Mouse (Mus musculus) CH12.LX (cell line): Measurements from ENCODE around the gene Gusb. TPM values are rescaled to one million over a fixed set of nuclear protein-coding genes. Genes with fewer than 3 reads are reported as not detected.

Experiments used
- DNase-seq: peaks from one replicate; pipeline ENCODE4 v3.0.0-alpha.2; 2013; ENCODE audit errors: extremely low read depth
- H3K27ac ChIP-seq: 2 replicates; pipeline ENCODE4 v1.5.1; 2012; ENCODE audit warnings: low read depth, mild to moderate bottlenecking, control low read depth, moderate library complexity; ENCODE audit not compliant: insufficient read depth
- H3K27me3 ChIP-seq: replicated peaks from 2 replicates; pipeline ENCODE3; 2012; ENCODE audit warnings: inconsistent platforms
- H3K36me3 ChIP-seq, 2 experiments: replicated peaks in 1 of 2; 2 replicates each; pipeline versions ENCODE3 to v1.6.1; 2012; ENCODE audit warnings: inconsistent platforms in 1 of 2, low read length in 1 of 2, mild to moderate bottlenecking in 1 of 2, mixed read lengths in 1 of 2, moderate library complexity in 1 of 2; ENCODE audit not compliant: control insufficient read depth in 1 of 2, insufficient read depth in 1 of 2
- H3K4me1 ChIP-seq, 2 experiments: 2 replicates each; pipeline ENCODE4 v1.6.1; 2012; ENCODE audit warnings: inconsistent platforms in 1 of 2, moderate library complexity in 1 of 2; ENCODE audit not compliant: insufficient read depth in 2 of 2, control insufficient read depth in 1 of 2
- H3K4me2 ChIP-seq: 2 replicates; pipeline ENCODE4 v1.6.1; 2012; ENCODE audit warnings: low read depth, mild to moderate bottlenecking, control low read depth; ENCODE audit not compliant: poor library complexity, insufficient read depth, severe bottlenecking
- H3K4me3 ChIP-seq, 3 experiments: fragments of 150-350 bp in 1 of 3; sonication (generic) in 1 of 3; replicated peaks in 1 of 3; 2 replicates each; pipeline versions ENCODE3 to v1.5.1; 2011 to 2012; ENCODE audit warnings: low read depth in 2 of 3, low read length in 2 of 3, mild to moderate bottlenecking in 2 of 3, moderate library complexity in 2 of 3, control low read depth in 1 of 3, improper control_type of control experiment in 1 of 3, inconsistent platforms in 1 of 3, mixed read lengths in 1 of 3; ENCODE audit not compliant: poor library complexity in 1 of 3
- H3K79me2 ChIP-seq: replicated peaks from 2 replicates; pipeline ENCODE4 v1.6.1; 2012; ENCODE audit warnings: mild to moderate bottlenecking, moderate library complexity; ENCODE audit not compliant: control insufficient read depth, poor library complexity, insufficient read depth, severe bottlenecking; ENCODE audit errors: extremely low read depth
- H3K9ac ChIP-seq: 2 replicates; pipeline ENCODE4 v1.6.1; 2012; ENCODE audit warnings: low read depth, mild to moderate bottlenecking, control low read depth, moderate library complexity; ENCODE audit not compliant: insufficient read depth
- H3K9me3 ChIP-seq: replicated peaks from 2 replicates; pipeline ENCODE3; 2012; ENCODE audit warnings: low read length, inconsistent platforms, mixed read lengths
- BHLHE40 ChIP-seq: IDR thresholded peaks from 2 replicates; pipeline ENCODE4 v1.6.1; 2011; ENCODE audit warnings: mild to moderate bottlenecking, low read depth, low read length, improper control_type of control experiment
- CTCF ChIP-seq, 2 experiments: IDR thresholded peaks in 1 of 2; conservative IDR thresholded peaks in 1 of 2; 2 replicates each; pipeline ENCODE4 v1.5.1; 2011 to 2012; ENCODE audit warnings: low read depth in 2 of 2, low read length in 2 of 2, improper control_type of control experiment in 1 of 2, inconsistent platforms in 1 of 2, mild to moderate bottlenecking in 1 of 2, moderate library complexity in 1 of 2
- EP300 ChIP-seq: IDR thresholded peaks from 2 replicates; pipeline ENCODE4 v1.6.1; 2011; ENCODE audit warnings: low read length, improper control_type of control experiment
- GABPA ChIP-seq: IDR thresholded peaks from 2 replicates; pipeline ENCODE4 v1.6.1; 2012; ENCODE audit warnings: low read depth, low read length, improper control_type of control experiment, inconsistent platforms; ENCODE audit not compliant: insufficient replicate concordance
- JUN ChIP-seq: IDR thresholded peaks from 2 replicates; pipeline ENCODE4 v1.6.1; 2011; ENCODE audit warnings: low read depth, mild to moderate bottlenecking, low read length, improper control_type of control experiment, moderate library complexity; ENCODE audit not compliant: insufficient read depth
- MAFK ChIP-seq: IDR thresholded peaks from 2 replicates; pipeline ENCODE4 v1.6.1; 2011; ENCODE audit warnings: low read length, improper control_type of control experiment; ENCODE audit not compliant: insufficient replicate concordance
- MEF2A ChIP-seq: IDR thresholded peaks from 2 replicates; pipeline ENCODE4 v1.6.1; 2014; ENCODE audit warnings: low read depth, mild to moderate bottlenecking, inconsistent platforms, low read length, improper control_type of control experiment, borderline replicate concordance
- MXI1 ChIP-seq: IDR thresholded peaks from 2 replicates; pipeline ENCODE4 v1.6.1; 2011; ENCODE audit warnings: mild to moderate bottlenecking, low read depth, low read length, improper control_type of control experiment
- NRF1 ChIP-seq: IDR thresholded peaks from 2 replicates; pipeline ENCODE4 v1.6.1; 2014; ENCODE audit warnings: low read depth, mild to moderate bottlenecking, inconsistent platforms, low read length, improper control_type of control experiment, moderate library complexity
- POLR2A ChIP-seq: IDR thresholded peaks from 2 replicates; pipeline ENCODE4 v1.6.1; 2011; ENCODE audit warnings: low read depth, mild to moderate bottlenecking, improper control_type of control experiment, low read length
- SIN3A ChIP-seq: IDR thresholded peaks from 2 replicates; pipeline ENCODE4 v1.6.1; 2012; ENCODE audit warnings: low read length, improper control_type of control experiment, inconsistent platforms
- USF1 ChIP-seq: IDR thresholded peaks from 2 replicates; pipeline ENCODE4 v1.6.1; 2014; ENCODE audit warnings: low read depth, mild to moderate bottlenecking, inconsistent platforms, low read length, improper control_type of control experiment
- USF2 ChIP-seq: conservative IDR thresholded peaks from 2 replicates; pipeline ENCODE4 v1.6.1; 2011; ENCODE audit warnings: low read depth, low read length, improper control_type of control experiment
- dilution Hi-C: fragments of 300-500 bp; cut with MboI; formaldehyde crosslinking; loops from 2 replicates; pipeline ENCODE4 v1.14.3; 2020; ENCODE audit warnings: low sequenced_read_pairs; ENCODE audit not compliant: extremely low pct_unique_long_range_greater_than_20kb, extremely low pct_ligation_motif_present
- in situ Hi-C: fragments of 300-500 bp; cut with MboI; formaldehyde crosslinking; loops from 3 replicates; pipeline ENCODE4 v1.14.3; 2019; ENCODE audit warnings: low sequenced_read_pairs, low pct_ligation_motif_present, low pct_unique_long_range_greater_than_20kb, mixed read lengths
- polyA plus RNA-seq: library from polyadenylated mRNA; unstranded; fragments of >175 nt; gene quantifications from 2 replicates; pipeline ENCODE4 v1.2.1, GENCODE M21; 2012; ENCODE audit warnings: low read depth; ENCODE audit not compliant: insufficient read length
- total RNA-seq, 2 experiments: library from RNA; depleted of rRNA; stranded (reverse); fragments of 300-350 nt in 1 of 2; fragments of >200 nt in 1 of 2; gene quantifications; 2 replicates each; pipeline ENCODE4 v1.2.3; 2012 to 2014

The Gusb gene
- total and polyA plus RNA-seq, 3 experiments, result 73.4 to 210 (median 187) TPM

GRCm38 (mm10) chr5:130050416-130050815 is 47.6 kb upstream of the Gusb start:
- Histone ChIP-seq H3K36me3 (peaks cover 65 to 90% of the 10 kb centered on the region in 2 experiments), H3K9ac (no peak overlapping the region), H3K4me1 (peaks cover 0 to 30% of the 10 kb centered on the region in 2 experiments; a peak in 2 of 4 replicates), H3K9me3 (no peaks in the 10 kb centered on the region), H3K27me3 (no peaks in the 10 kb centered on the region), H3K27ac (no peak overlapping the region), H3K4me3 (no peak overlapping the region), H3K4me2 (no peak overlapping the region), H3K79me2 (no peaks in the 10 kb centered on the region; the same call in 1 of the 2 replicates)
- dilution Hi-C loops (no loop called here), in situ Hi-C loops (no loop called here)
- TF ChIP-seq NRF1 (no peak), GABPA (no peak), SIN3A (no peak), USF1 (no peak), MAFK (no peak), JUN (no peak), BHLHE40 (no peak), MXI1 (no peak)
- DNase-seq, result no peak

DNA sequence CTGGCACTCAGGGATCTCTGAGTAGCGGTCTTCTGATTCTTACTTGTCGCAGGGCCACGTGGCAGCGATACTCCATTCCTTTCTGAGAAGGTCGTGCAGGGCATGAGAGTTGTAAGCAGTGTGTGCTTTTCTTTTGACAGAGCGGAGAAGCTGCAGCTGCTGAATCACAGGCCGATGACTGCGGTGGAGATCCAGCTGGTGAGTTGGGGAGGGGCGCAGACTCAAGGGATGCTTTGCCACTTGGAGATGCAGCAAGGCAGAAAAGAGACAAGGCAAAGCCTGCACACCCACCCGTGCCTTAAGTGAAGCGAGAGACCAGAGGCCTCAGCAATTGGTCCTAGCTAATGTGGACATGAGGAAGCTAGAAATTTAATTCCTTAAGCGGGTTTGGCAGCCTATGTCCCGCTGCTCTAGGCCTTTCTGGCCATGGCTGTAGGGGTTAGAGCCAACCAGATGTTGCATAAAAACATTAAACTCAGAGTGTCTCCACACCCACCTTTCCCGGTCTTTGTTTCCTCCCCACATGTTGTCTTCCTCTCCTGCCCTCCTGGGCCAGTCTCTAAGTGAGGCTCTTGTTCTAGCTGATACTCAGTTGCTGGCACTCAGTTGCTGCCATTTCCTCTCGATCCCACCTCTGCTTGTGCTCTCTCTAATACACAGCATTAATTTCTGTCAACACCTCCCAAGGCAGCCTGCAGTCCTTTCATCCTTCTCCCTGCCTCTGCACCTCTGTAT is 46.1 kb upstream of the Gusb start:
- Histone ChIP-seq H3K4me2 (no peak overlapping the region), H3K4me1 (peaks cover 0 to 30% of the 10 kb centered on the region in 2 experiments; a peak in 2 of 4 replicates), H3K4me3 (no peak overlapping the region), H3K9me3 (no peaks in the 10 kb centered on the region), H3K27me3 (no peaks in the 10 kb centered on the region), H3K79me2 (no peaks in the 10 kb centered on the region; the same call in 1 of the 2 replicates), H3K9ac (no peak overlapping the region), H3K27ac (no peak overlapping the region), H3K36me3 (peaks cover 66 to 90% of the 10 kb centered on the region in 2 experiments)
- dilution Hi-C loops (no loop called here), in situ Hi-C loops (loop anchor here (5.0 kb wide), 1 partner anchor 88 kb away; no protein-coding TSS in a partner anchor)
- no peak for DNase-seq
- TF ChIP-seq POLR2A, result no peak
- TF ChIP-seq MEF2A, result no peak
- no peak for TF ChIP-seq EP300

DNA sequence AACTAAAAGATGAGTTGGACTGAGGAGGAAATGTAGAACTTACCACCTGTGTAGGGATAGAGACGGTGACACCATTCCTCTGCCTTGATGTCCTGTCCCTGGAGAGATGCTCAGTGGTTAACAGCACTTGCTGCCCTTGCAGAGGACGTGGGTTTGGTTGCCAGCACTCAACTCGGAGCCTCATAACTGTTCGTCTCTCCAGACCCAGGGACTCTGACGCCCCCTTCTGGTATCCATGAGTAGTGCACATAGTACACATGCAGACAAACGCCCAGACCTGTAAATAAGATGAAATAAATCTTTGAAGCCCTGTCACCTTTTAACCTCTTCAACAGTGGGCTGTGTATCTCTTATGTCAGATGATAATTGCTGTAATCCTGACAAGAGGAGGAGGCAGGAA is 44.2 kb upstream of the Gusb start:
- Histone ChIP-seq H3K9ac (no peak overlapping the region), H3K4me2 (no peak overlapping the region), H3K27ac (no peak overlapping the region)
- dilution Hi-C loops (no loop called here), in situ Hi-C loops (loop anchor here (5.0 kb wide), 1 partner anchor 90 kb away; no protein-coding TSS in a partner anchor)
- TF ChIP-seq CTCF (conservative IDR thresholded peaks at IDR 0.05 in 1 of 2, IDR thresholded peaks at IDR 0.05 in 1 of 2; ENCODE audit: low read depth in 2 of 2, low read length in 2 of 2), result peak; percentile 40 to 46; a peak in 3 of 4 replicates
- TF ChIP-seq USF2, result no peak
- TF ChIP-seq, all 38 proteins: peak for 1
- Histone ChIP-seq H3K4me1 (peaks cover 0 to 16% of the 10 kb centered on the region in 2 experiments; a peak in 2 of 4 replicates), H3K9me3 (no peaks in the 10 kb centered on the region), H3K4me3 (no peak overlapping the region), H3K36me3 (peaks cover 75 to 93% of the 10 kb centered on the region in 2 experiments), H3K79me2 (no peaks in the 10 kb centered on the region; the same call in 1 of the 2 replicates), H3K27me3 (no peaks in the 10 kb centered on the region)
- no peak for DNase-seq
